Mouse (Mus musculus): ENCODE results near the gene Ash1l. TPM values are rescaled to one million over a fixed set of nuclear protein-coding genes. Genes with fewer than 3 reads are reported as not detected.
A peak's percentile ranks its signal among the peaks of the same experiment; 100 is the strongest.
"Not testable (repeated sequence)": the region's sequence is repeated elsewhere in the genome, so short reads cannot be mapped to it uniquely, and the experiment has no call there.

Gene Ash1l
- total and polyA plus RNA-seq, 2 experiments from 2014 or later, result 10.1 to 17.1 TPM

DNA sequence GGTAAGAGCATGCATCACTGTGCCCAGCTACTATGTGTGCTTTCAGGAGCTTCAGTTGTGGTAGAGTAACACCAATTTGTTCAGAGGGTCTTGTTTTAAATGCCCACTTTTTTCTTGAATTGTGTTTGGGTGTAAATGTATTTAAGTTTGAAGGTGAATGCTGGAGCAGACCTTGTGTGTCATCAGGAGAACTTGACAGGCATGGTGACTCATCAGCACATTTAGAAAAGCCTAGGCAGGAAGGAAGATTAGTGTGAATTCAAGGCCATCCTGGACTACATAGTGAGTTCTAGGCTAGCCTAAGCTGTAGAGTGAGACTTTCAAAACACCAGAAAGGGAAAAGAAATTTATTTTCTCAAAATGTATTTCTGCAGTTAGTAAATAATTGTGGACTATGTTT is 3.3 kb downstream of the Ash1l start:
- TF ChIP-seq EP300 (IDR thresholded peaks at IDR 0.05; ENCODE audit: low read depth) (no peak), CTCF (IDR thresholded peaks at IDR 0.05; ENCODE audit: low read depth) (no peak)
- no peak overlapping the region for H3K4me2 ChIP-seq (ENCODE audit: low read depth, low read length)
- H3K9me3 ChIP-seq (replicated peaks; ENCODE audit: control insufficient read depth, low read length), result no peaks in the 10 kb centered on the region
- H3K4me1 ChIP-seq (ENCODE audit: control insufficient read depth, insufficient read depth), result peaks cover 11% of the 10 kb centered on the region
- H3K9ac ChIP-seq (replicated peaks; ENCODE audit: low read depth, low read length), result no peak overlapping the region
- H3K27ac ChIP-seq (ENCODE audit: low read depth), result peak overlapping the region; percentile 5; the same call in 1 of the 2 replicates
- no peaks in the 10 kb centered on the region for H3K27me3 ChIP-seq (ENCODE audit: control insufficient read depth, insufficient read depth, low read length)
- DNase-seq (ENCODE audit: low spot score) (no peak), ATAC-seq (ENCODE audit: insufficient read depth, low read depth) (no peak)
- no peaks in the 10 kb centered on the region for H3K36me3 ChIP-seq (replicated peaks; ENCODE audit: control insufficient read depth, insufficient read depth, low read length)
- no peak overlapping the region for H3K4me3 ChIP-seq (ENCODE audit: low read depth, low read length)

DNA sequence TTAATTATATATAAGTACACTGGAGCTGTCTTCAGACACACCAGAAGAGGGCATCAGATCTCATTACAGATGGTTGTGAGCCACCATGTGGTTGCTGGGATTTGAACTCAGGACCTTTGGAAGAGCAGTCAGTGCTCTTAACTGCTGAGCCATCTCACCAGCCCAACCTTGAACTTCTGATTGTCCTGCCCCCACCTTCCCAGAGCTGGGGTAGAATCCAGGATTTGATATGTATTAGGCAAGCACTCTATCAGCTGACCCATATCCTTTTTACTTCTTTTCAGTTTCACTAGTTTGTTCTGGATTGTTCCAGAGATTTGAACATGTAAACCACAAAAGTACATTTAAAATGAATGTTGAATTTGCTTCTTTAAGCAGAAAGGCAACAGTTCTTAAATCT is 12.8 kb downstream of the Ash1l start:
- H3K27me3 ChIP-seq (ENCODE audit: control insufficient read depth, insufficient read depth, low read length); H3K4me2 ChIP-seq (ENCODE audit: low read depth, low read length); DNase-seq (ENCODE audit: low spot score); H3K27ac ChIP-seq (ENCODE audit: low read depth); H3K4me3 ChIP-seq (ENCODE audit: low read depth, low read length); H3K4me1 ChIP-seq (ENCODE audit: control insufficient read depth, insufficient read depth); H3K9me3 ChIP-seq (replicated peaks; ENCODE audit: control insufficient read depth, low read length); H3K9ac ChIP-seq (replicated peaks; ENCODE audit: low read depth, low read length); ATAC-seq (ENCODE audit: insufficient read depth, low read depth): not testable (repeated sequence)
- peaks cover 17% of the 10 kb centered on the region for H3K36me3 ChIP-seq (replicated peaks; ENCODE audit: control insufficient read depth, insufficient read depth, low read length)

DNA sequence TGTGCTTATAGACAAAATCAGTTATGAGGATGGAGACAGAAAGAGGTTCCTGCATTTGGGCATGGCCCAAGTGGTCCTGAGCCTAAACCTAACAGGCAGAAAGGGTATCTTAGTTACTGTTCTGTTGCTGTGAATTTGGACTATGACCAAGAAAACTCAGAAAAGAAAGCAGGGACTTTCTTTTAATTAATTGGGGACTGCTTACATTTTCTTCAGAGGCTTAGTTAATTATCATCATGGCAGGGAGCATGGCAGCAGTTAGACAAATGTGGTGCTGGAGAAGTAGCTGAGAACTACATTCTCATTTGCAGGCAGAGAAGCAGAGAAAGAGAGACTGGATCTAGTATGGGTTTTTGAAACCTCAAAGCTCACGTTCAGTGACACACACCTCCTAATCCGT is 24.6 kb downstream of the Ash1l start:
- no peak for DNase-seq (ENCODE audit: low spot score)
- H3K27ac ChIP-seq (ENCODE audit: low read depth), result no peak overlapping the region
- WGBS, result 60% methylated on average over 2 of the region's 2 CpGs
- no peaks in the 10 kb centered on the region for H3K9me3 ChIP-seq (replicated peaks; ENCODE audit: control insufficient read depth, low read length)
- TF ChIP-seq EP300 (IDR thresholded peaks at IDR 0.05; ENCODE audit: low read depth), result no peak
- TF ChIP-seq CTCF (IDR thresholded peaks at IDR 0.05; ENCODE audit: low read depth), result no peak
- H3K36me3 ChIP-seq (replicated peaks; ENCODE audit: control insufficient read depth, insufficient read depth, low read length), result 0 out of 2 replicates have a peak, but pooled peaks cover 4% of the 10 kb centered on the region
- no peaks in the 10 kb centered on the region for H3K27me3 ChIP-seq (ENCODE audit: control insufficient read depth, insufficient read depth, low read length)
- no peak overlapping the region for H3K9ac ChIP-seq (replicated peaks; ENCODE audit: low read depth, low read length)
- ATAC-seq (ENCODE audit: insufficient read depth, low read depth), result no peak
- no peak overlapping the region for H3K4me3 ChIP-seq (ENCODE audit: low read depth, low read length)
- no peaks in the 10 kb centered on the region for H3K4me1 ChIP-seq (ENCODE audit: control insufficient read depth, insufficient read depth)
- no peak overlapping the region for H3K4me2 ChIP-seq (ENCODE audit: low read depth, low read length)

DNA sequence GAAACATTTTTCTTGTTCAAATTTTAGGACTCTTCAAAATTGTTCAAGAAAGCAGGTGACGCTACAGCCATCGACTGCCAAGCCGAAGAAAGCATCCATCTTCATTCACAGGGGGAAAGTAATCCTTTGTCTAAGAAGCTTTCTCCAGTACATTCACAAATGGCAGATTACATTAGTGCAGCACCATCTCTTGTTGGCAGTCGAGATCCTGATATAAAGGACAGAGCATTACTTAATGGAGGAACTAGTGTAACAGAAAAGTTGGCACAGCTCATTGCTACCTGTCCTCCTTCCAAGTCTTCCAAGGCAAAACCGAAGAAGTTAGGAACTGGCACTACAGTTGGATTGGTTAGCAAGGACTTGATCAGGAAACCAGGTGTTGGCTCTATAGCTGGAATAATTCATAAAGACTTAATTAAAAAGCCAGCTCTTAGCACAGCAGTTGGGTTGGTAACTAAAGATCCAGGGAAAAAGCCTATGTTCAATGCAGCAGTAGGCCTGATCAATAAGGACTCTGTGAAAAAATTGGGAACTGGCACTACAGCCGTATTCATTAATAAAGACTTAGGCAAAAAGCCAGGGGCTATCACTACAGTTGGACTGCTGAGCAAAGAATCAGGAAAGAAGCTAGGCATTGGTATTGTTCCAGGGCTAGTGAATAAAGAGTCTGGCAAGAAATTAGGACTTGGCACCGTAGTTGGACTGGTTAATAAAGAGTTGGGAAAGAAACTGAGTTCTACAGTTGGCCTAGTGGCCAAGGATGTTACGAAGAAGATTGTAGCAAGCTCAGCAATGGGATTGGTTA is 31.0 kb downstream of the Ash1l start:
- H3K36me3 ChIP-seq (replicated peaks; ENCODE audit: control insufficient read depth, insufficient read depth, low read length), result peaks cover 53% of the 10 kb centered on the region
- TF ChIP-seq EP300 (IDR thresholded peaks at IDR 0.05; ENCODE audit: low read depth) (no peak), CTCF (IDR thresholded peaks at IDR 0.05; ENCODE audit: low read depth) (no peak)

DNA sequence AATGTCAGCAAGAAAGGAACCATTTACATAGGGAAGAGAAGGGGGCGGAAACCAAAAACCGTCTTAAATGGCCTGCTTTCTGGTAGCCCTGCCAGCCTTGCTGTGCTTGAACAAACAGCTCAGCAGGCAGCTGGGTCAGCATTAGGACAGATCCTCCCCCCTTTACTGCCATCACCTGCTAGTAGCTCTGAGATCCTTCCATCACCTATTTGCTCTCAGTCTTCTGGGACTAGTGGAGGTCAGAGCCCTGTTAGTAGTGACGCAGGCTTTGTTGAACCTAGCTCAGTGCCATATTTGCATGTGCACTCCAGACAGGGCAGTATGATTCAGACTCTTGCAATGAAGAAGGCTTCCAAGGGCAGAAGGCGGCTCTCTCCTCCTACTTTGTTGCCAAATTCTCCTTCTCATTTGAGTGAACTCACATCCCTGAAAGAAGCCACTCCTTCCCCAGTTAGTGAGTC is 33.5 kb downstream of the Ash1l start:
- no peak for TF ChIP-seq CTCF (IDR thresholded peaks at IDR 0.05; ENCODE audit: low read depth)
- no peak for TF ChIP-seq EP300 (IDR thresholded peaks at IDR 0.05; ENCODE audit: low read depth)
- peaks cover 62% of the 10 kb centered on the region for H3K36me3 ChIP-seq (replicated peaks; ENCODE audit: control insufficient read depth, insufficient read depth, low read length)
- no peak for DNase-seq (ENCODE audit: low spot score)

More for the DNA sequence above, 31.0 kb downstream of the Ash1l start:
- H3K9ac ChIP-seq (replicated peaks; ENCODE audit: low read depth, low read length), result no peak overlapping the region
- H3K27me3 ChIP-seq (ENCODE audit: control insufficient read depth, insufficient read depth, low read length), result no peaks in the 10 kb centered on the region
- ATAC-seq (ENCODE audit: insufficient read depth, low read depth) (no peak), DNase-seq (ENCODE audit: low spot score) (no peak)
- H3K4me3 ChIP-seq (ENCODE audit: low read depth, low read length), result no peak overlapping the region
- H3K27ac ChIP-seq (ENCODE audit: low read depth), result no peak overlapping the region
- H3K4me1 ChIP-seq (ENCODE audit: control insufficient read depth, insufficient read depth), result no peaks in the 10 kb centered on the region
- H3K4me2 ChIP-seq (ENCODE audit: low read depth, low read length), result no peak overlapping the region
- WGBS, result 91% methylated on average over 8 of the region's 8 CpGs
- H3K9me3 ChIP-seq (replicated peaks; ENCODE audit: control insufficient read depth, low read length), result no peaks in the 10 kb centered on the region

DNA sequence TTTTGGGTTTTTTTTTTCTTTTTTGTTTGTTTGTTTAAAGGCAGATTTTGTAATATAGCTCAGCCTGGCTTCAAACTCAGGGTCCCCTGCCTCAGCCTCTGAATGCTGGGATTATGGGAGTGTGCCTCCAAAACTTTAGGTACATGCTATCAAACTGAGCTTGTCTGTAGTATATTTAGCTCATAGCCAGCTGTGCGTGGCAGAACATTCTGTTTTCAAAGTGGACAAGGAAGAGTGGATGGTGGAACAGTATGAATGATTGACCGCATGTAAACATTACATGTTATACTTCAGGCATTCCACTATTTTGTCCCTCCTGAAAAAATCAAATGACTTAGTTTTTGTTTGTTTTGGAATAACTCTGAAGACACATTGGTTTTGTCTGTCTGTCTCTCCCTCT is 42.4 kb downstream of the Ash1l start:
- Histone ChIP-seq H3K4me2 (ENCODE audit: low read depth, low read length) (peak overlapping the region; percentile 25; the same call in 1 of the 2 replicates), H3K4me3 (ENCODE audit: low read depth, low read length) (no peak overlapping the region), H3K4me1 (ENCODE audit: control insufficient read depth, insufficient read depth) (peaks cover 16% of the 10 kb centered on the region), H3K27me3 (ENCODE audit: control insufficient read depth, insufficient read depth, low read length) (no peaks in the 10 kb centered on the region), H3K9ac (replicated peaks; ENCODE audit: low read depth, low read length) (no peak overlapping the region), H3K27ac (ENCODE audit: low read depth) (peak overlapping the region; percentile 86), H3K36me3 (replicated peaks; ENCODE audit: control insufficient read depth, insufficient read depth, low read length) (0 out of 2 replicates have a peak, but pooled peaks cover 14% of the 10 kb centered on the region), H3K9me3 (replicated peaks; ENCODE audit: control insufficient read depth, low read length) (no peaks in the 10 kb centered on the region)
- DNase-seq (ENCODE audit: low spot score) (peak; percentile 66), ATAC-seq (ENCODE audit: insufficient read depth, low read depth) (peak; percentile 75; the same call in 1 of the 2 replicates)
- no peak for TF ChIP-seq EP300 (IDR thresholded peaks at IDR 0.05; ENCODE audit: low read depth)
- TF ChIP-seq CTCF (IDR thresholded peaks at IDR 0.05; ENCODE audit: low read depth), result no peak
- 29% methylated on average over 2 of the region's 2 CpGs for WGBS

More for the DNA sequence above, 33.5 kb downstream of the Ash1l start:
- WGBS, result 84% methylated on average over 4 of the region's 4 CpGs
- H3K4me1 ChIP-seq (ENCODE audit: control insufficient read depth, insufficient read depth), result no peaks in the 10 kb centered on the region
- no peaks in the 10 kb centered on the region for H3K9me3 ChIP-seq (replicated peaks; ENCODE audit: control insufficient read depth, low read length)
- H3K9ac ChIP-seq (replicated peaks; ENCODE audit: low read depth, low read length), result no peak overlapping the region
- H3K4me2 ChIP-seq (ENCODE audit: low read depth, low read length), result no peak overlapping the region
- H3K4me3 ChIP-seq (ENCODE audit: low read depth, low read length), result no peak overlapping the region
- no peak for ATAC-seq (ENCODE audit: insufficient read depth, low read depth)
- no peak overlapping the region for H3K27ac ChIP-seq (ENCODE audit: low read depth)
- no peaks in the 10 kb centered on the region for H3K27me3 ChIP-seq (ENCODE audit: control insufficient read depth, insufficient read depth, low read length)

Measured in heart, postnatal 0 days (tissue).